Mouse (Mus musculus) liver, postnatal 0 days (tissue): ENCODE results near the gene Ankle1.

Source experiments
- CTCF ChIP-seq: sonication (generic); IDR thresholded peaks from 2 replicates; pipeline ENCODE4 v1.5.1; 2016; ENCODE audit warnings: antibody characterized with exemption, low read depth
- EP300 ChIP-seq: IDR thresholded peaks from 2 replicates; pipeline ENCODE4 v1.6.1; 2016; ENCODE audit warnings: antibody characterized with exemption, low read depth, mild to moderate bottlenecking

DNA sequence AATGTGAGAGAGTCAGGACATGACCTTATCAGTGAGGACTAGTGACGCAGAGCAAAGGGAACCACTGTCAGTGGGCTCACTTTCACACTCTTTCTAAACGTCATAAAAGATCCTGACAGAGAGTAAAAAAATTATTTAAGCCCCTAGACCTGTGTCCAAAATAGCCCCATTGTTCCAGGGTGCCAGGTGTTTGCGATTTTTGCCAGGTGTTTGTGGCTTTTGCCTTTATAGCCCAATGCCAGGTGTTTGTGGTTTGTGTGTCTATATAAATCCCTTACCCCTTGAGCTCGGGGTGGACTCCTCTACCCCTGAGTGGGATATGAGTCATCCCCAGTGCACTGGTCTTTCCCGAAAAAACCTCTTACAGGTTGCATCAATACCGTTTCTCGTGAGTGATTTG, 39.3 kb downstream of the Ankle1 start:
- TF ChIP-seq CTCF (no peak), EP300 (no peak)
